Mouse (Mus musculus) monocyte, adult 5-6 weeks (primary cell): ENCODE data around the gene Ap3b2. TPM values are rescaled to one million over a fixed set of nuclear protein-coding genes. Genes with fewer than 3 reads are reported as not detected.
"Not testable (repeated sequence)": the region's sequence is repeated elsewhere in the genome, so short reads cannot be mapped to it uniquely, and the experiment has no call there.

Experiments used
- ATAC-seq: fragments of 153-309, 156-312 bp; replicated peaks from 2 replicates; pipeline ENCODE4 v1.8.0; 2017; ENCODE audit warnings: mild to moderate bottlenecking; ENCODE audit not compliant: low TSS enrichment, insufficient number of reproducible peaks, severe bottlenecking, poor library complexity, low FRiP score
- total RNA-seq: library from RNA; stranded (forward); fragments of 200-1000, 200-491, 200-594 nt; gene quantifications from 3 replicates; pipeline ENCODE4 v1.2.3, GENCODE M21; 2017

Gene Ap3b2
- total RNA-seq, 1 experiment from 2014 or later: not detected

GRCm38 (mm10) chr7:81480800-81481199, 12.9 kb downstream of the Ap3b2 start:
- ATAC-seq: no peak

GRCm38 (mm10) chr7:81479531-81480090, 14.1 kb downstream of the Ap3b2 start:
- no peak for ATAC-seq

GRCm38 (mm10) chr7:81478261-81478660, 15.5 kb downstream of the Ap3b2 start:
- not testable (repeated sequence) for ATAC-seq

- ATAC-seq: no peak
These were observed 16.9 kb downstream of the Ap3b2 start for GRCm38 (mm10) chr7:81476833-81477232.

- ATAC-seq: no peak
These were observed 18.5 kb downstream of the Ap3b2 start for GRCm38 (mm10) chr7:81475221-81475620.

- no peak for ATAC-seq
These were observed 28.7 kb downstream of the Ap3b2 start for GRCm38 (mm10) chr7:81464906-81465450.

GRCm38 (mm10) chr7:81464116-81464515, 29.6 kb downstream of the Ap3b2 start:
- ATAC-seq: no peak

GRCm38 (mm10) chr7:81462815-81463214, 30.9 kb downstream of the Ap3b2 start:
- ATAC-seq: no peak

GRCm38 (mm10) chr7:81455155-81455651, 38.5 kb downstream of the Ap3b2 start, which contains the start of gene Cpeb1:
TSS of gene Cpeb1 (minus strand) at chr7:81455465.
- no peak for ATAC-seq

GRCm38 (mm10) chr7:81454331-81455039, 39.2 kb downstream of the Ap3b2 start:
- no peak for ATAC-seq

- no peak for ATAC-seq
These were observed 40.1 kb downstream of the Ap3b2 start for GRCm38 (mm10) chr7:81453443-81454274.

- no peak for ATAC-seq
These were observed 40.7 kb downstream of the Ap3b2 start for GRCm38 (mm10) chr7:81452971-81453441.

Other genes starting within 250 kb of the Ap3b2 start
- gene Rps17, start 148.7 kb downstream of the Ap3b2 start, total RNA-seq: 1,304 to 1,545 TPM (median 1,450 TPM) in 3 replicates
- 0.10 TPM in 1 of 3 replicates, not detected in the others for gene Cpeb1, start 38.5 kb downstream of the Ap3b2 start, total RNA-seq
- gene BC048679, start 4.4 kb upstream of the Ap3b2 start, total RNA-seq: not detected in 3 replicates
- 0.10 to 0.39 TPM (median 0.32 TPM) in 3 replicates for gene Fsd2, start 73.0 kb upstream of the Ap3b2 start, total RNA-seq
- 24.4 to 38.9 TPM (median 33.5 TPM) in 3 replicates for gene Whamm, start 77.3 kb upstream of the Ap3b2 start, total RNA-seq
- 0.29 TPM in 1 of 3 replicates, not detected in the others for gene Homer2, start 213.6 kb upstream of the Ap3b2 start, total RNA-seq